Mouse (Mus musculus) E14TG2a.4 (cell line): ENCODE data around the gene Timmdc1.

Experiments used
- CTCF ChIP-seq: conservative IDR thresholded peaks from 2 replicates; pipeline ENCODE4 v1.5.1; 2014; ENCODE audit warnings: low read length
- NANOG ChIP-seq: IDR thresholded peaks from 2 replicates; pipeline ENCODE4 v1.6.1; 2014; ENCODE audit warnings: borderline replicate concordance, low read length, mixed read lengths
- POU5F1 ChIP-seq: IDR thresholded peaks from 2 replicates; pipeline ENCODE4 v1.6.1; 2014; ENCODE audit warnings: low read length, borderline replicate concordance

GRCm38 (mm10) chr16:38526264-38526663, 3.8 kb upstream of the Timmdc1 start:
- TF ChIP-seq CTCF, result no peak
- TF ChIP-seq POU5F1, result no peak
- no peak for TF ChIP-seq NANOG
